Mouse (Mus musculus): Measurements from ENCODE around the gene Ccdc157. TPM values are rescaled to one million over a fixed set of nuclear protein-coding genes. Genes with fewer than 3 reads are reported as not detected.
"Not testable (repeated sequence)": the region's sequence is repeated elsewhere in the genome, so short reads cannot be mapped to it uniquely, and the experiment has no call there.

Ccdc157 gene
- polyA plus RNA-seq, 1 experiment from 2014 or later, result 6.9 TPM

- Histone ChIP-seq H3K4me1 (peaks cover 5% of the 10 kb centered on the region; the same call in 1 of the 2 replicates), H3K27ac (replicated peaks) (no peak overlapping the region)
Observed at GRCm38 (mm10) chr11:4193420-4193819, 33.3 kb upstream of the Ccdc157 start.

DNA sequence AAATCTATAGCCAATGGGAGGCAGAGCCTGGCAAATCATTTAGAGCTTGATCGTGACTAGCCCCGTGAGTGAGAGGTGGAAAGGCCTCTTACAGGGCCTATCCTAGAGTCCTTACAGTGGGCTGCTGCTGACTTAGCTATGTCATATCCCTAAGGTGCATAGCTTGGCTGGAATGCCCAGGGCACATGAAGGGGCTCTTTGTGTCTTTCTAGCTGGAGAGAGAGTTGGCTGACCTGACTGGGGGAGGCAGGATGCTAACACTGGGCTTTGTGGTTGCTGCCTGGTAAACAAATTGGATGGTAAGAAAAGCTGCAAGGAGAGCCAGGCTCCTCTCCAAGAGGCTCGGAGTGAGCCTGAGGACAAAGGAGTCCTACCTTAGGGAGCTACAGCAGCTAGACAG is 32.7 kb upstream of the Ccdc157 start:
- Histone ChIP-seq H3K27me3 (ENCODE audit: low read depth, poor library complexity, severe bottlenecking) (peaks cover 5% of the 10 kb centered on the region), H3K36me3 (no peaks in the 10 kb centered on the region), H3K4me3 (no peak overlapping the region), H3K9me3 (replicated peaks) (no peaks in the 10 kb centered on the region), H3K27ac (replicated peaks) (no peak overlapping the region), H3K4me1 (peaks cover 8% of the 10 kb centered on the region)
- WGBS, result 80% methylated on average over 3 of the region's 3 CpGs
- no peak for DNase-seq (ENCODE audit: low spot score)

More at GRCm38 (mm10) chr11:4193420-4193819, 33.3 kb upstream of the Ccdc157 start:
- Histone ChIP-seq H3K36me3 (no peaks in the 10 kb centered on the region), H3K9me3 (replicated peaks) (no peaks in the 10 kb centered on the region), H3K27me3 (ENCODE audit: low read depth, poor library complexity, severe bottlenecking) (no peaks in the 10 kb centered on the region), H3K4me3 (no peak overlapping the region)
- DNase-seq (ENCODE audit: low spot score), result no peak

DNA sequence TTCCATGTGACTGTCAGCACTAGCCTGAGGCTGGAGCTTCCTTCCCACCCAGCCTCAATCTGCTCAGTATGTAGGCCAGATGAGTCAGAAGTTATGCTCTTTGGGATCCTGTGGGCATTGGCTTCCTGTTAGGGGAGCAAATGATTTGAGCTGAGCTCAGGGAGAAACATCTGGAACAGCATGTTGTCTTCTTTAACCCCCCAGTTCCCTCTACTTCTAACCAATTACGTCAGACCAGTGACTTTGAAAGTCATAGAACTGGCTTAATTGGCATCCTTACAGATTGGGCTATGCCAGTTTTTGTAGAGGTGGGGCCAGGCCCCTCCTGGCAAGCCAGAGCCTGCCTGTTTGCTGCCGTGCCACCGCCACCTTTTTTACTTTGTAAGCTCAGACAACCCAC is 30.6 kb upstream of the Ccdc157 start:
- H3K9me3 ChIP-seq (replicated peaks), result no peaks in the 10 kb centered on the region
- WGBS, result 81% methylated on average over 3 of the region's 3 CpGs
- no peak overlapping the region for H3K27ac ChIP-seq (replicated peaks)
- no peak for DNase-seq (ENCODE audit: low spot score)
- H3K4me1 ChIP-seq, result peaks cover 21% of the 10 kb centered on the region
- peaks cover 11% of the 10 kb centered on the region for H3K27me3 ChIP-seq (ENCODE audit: low read depth, poor library complexity, severe bottlenecking)
- H3K36me3 ChIP-seq, result no peaks in the 10 kb centered on the region
- H3K4me3 ChIP-seq, result no peak overlapping the region

DNA sequence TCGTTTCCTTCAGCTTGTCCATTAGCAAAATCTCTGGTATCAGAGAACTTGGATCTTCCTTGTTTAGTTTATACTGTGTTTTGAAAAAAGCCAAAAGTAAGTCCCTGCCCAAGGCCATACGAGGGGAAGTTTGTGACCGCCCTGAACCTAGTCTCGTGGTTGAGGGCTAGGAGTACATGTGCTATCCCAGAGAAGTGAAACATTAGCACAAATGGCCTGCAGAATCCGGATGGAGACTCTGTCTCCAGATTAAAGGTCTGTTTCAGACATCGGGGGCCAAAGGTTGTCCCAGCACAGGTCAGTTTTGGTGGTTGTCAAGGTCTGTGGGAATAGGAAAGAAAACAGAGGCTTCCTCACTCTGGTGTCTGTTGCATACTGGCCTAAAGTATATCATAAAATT is 29.1 kb upstream of the Ccdc157 start:
- H3K4me3 ChIP-seq, result no peak overlapping the region
- H3K4me1 ChIP-seq, result peaks cover 21% of the 10 kb centered on the region
- DNase-seq (ENCODE audit: low spot score), result no peak
- H3K36me3 ChIP-seq, result no peaks in the 10 kb centered on the region
- 87% methylated on average over 6 of the region's 6 CpGs for WGBS
- H3K27ac ChIP-seq (replicated peaks), result no peak overlapping the region
- H3K27me3 ChIP-seq (ENCODE audit: low read depth, poor library complexity, severe bottlenecking), result peaks cover 11% of the 10 kb centered on the region
- no peaks in the 10 kb centered on the region for H3K9me3 ChIP-seq (replicated peaks)

DNA sequence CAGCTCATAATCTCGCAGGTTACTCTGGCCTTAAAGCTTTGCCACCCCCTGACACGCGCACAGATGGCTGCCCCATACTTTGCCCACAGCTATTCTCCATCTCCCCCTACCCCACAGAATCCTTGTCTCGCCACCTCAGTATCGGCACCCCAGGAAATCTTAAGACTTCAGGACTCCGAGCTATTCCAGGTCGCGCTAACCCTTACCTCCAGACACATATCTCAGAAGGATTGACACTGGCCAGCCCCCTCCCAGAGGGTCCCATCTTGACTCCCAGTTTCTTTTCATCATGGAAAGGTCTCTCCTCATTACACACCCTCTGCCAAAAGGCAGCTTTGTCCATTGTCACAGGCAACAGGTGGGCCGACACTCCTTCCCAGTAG is 27.2 kb upstream of the Ccdc157 start:
- Histone ChIP-seq H3K36me3 (peaks cover 17% of the 10 kb centered on the region), H3K27ac (replicated peaks) (peak overlapping the region; percentile 84), H3K27me3 (ENCODE audit: low read depth, poor library complexity, severe bottlenecking) (peaks cover 11% of the 10 kb centered on the region), H3K4me1 (peaks cover 21% of the 10 kb centered on the region), H3K4me3 (peak overlapping the region; percentile 91), H3K9me3 (replicated peaks) (no peaks in the 10 kb centered on the region)
- 22% methylated on average over 9 of the region's 9 CpGs for WGBS
- no peak for DNase-seq (ENCODE audit: low spot score)

- Histone ChIP-seq H3K27me3 (ENCODE audit: low read depth, poor library complexity, severe bottlenecking) (peaks cover 11% of the 10 kb centered on the region), H3K36me3 (peaks cover 23% of the 10 kb centered on the region), H3K27ac (replicated peaks) (peak within 1 kb of the TSS; percentile 84), H3K4me3 (peak within 1 kb of the TSS; percentile 91), H3K4me1 (peaks cover 21% of the 10 kb centered on the region), H3K9me3 (replicated peaks) (no peaks in the 10 kb centered on the region)
- peak; percentile 98 for DNase-seq (ENCODE audit: low spot score)
- WGBS, result under 1% methylated on average over 71 of the region's 71 CpGs
Observed at GRCm38 (mm10) chr11:4186486-4187317, 26.6 kb upstream of the Ccdc157 start, which contains the start of gene Tbc1d10a. Gene Tbc1d10a (plus strand): TSS chr11:4186789.

- H3K9me3 ChIP-seq (replicated peaks); H3K27ac ChIP-seq (replicated peaks); H3K4me3 ChIP-seq; DNase-seq (ENCODE audit: low spot score): not testable (repeated sequence)
- Histone ChIP-seq H3K36me3 (peaks cover 36% of the 10 kb centered on the region), H3K4me1 (peaks cover 21% of the 10 kb centered on the region), H3K27me3 (ENCODE audit: low read depth, poor library complexity, severe bottlenecking) (peaks cover 11% of the 10 kb centered on the region)
- 89% methylated on average over 6 of the region's 6 CpGs for WGBS
Observed at GRCm38 (mm10) chr11:4185480-4185879, 25.4 kb upstream of the Ccdc157 start.

GRCm38 (mm10) chr11:4184251-4184952 is 24.3 kb upstream of the Ccdc157 start:
- H3K9me3 ChIP-seq (replicated peaks), result no peaks in the 10 kb centered on the region
- H3K4me1 ChIP-seq, result peaks cover 16% of the 10 kb centered on the region
- peaks cover 46% of the 10 kb centered on the region for H3K36me3 ChIP-seq
- H3K4me3 ChIP-seq, result no peak overlapping the region
- DNase-seq (ENCODE audit: low spot score), result no peak
- peaks cover 11% of the 10 kb centered on the region for H3K27me3 ChIP-seq (ENCODE audit: low read depth, poor library complexity, severe bottlenecking)
- 77% methylated on average over 4 of the region's 4 CpGs for WGBS
- H3K27ac ChIP-seq (replicated peaks), result no peak overlapping the region

- Histone ChIP-seq H3K4me1 (peaks cover 16% of the 10 kb centered on the region), H3K4me3 (no peak overlapping the region), H3K36me3 (peaks cover 55% of the 10 kb centered on the region), H3K9me3 (replicated peaks) (no peaks in the 10 kb centered on the region), H3K27me3 (ENCODE audit: low read depth, poor library complexity, severe bottlenecking) (peaks cover 11% of the 10 kb centered on the region), H3K27ac (replicated peaks) (no peak overlapping the region)
- no peak for DNase-seq (ENCODE audit: low spot score)
Observed at GRCm38 (mm10) chr11:4183511-4183910, 23.4 kb upstream of the Ccdc157 start.

DNA sequence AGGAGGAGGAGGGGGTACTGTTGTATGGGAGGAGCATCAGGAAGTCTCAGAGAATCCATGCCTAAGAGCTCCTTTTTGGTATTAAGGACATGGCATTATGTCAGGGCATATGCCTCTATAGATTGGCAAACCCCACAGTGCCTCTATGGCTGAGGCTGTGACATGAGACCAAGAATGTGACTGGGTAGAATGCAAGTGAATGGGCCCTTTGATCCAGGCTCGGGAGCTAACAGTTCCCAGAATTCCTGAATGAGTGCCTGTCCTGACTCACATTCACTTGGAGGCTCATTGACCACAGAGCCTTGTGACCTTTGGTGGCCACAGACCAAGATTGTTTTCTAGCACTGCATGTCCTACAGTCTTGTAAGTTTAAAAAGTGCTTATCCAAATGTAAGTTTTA is 22.0 kb upstream of the Ccdc157 start:
- H3K4me1 ChIP-seq, result peaks cover 6% of the 10 kb centered on the region
- WGBS, result 33% methylated on average over 1 of the region's 1 CpGs
- H3K4me3 ChIP-seq, result no peak overlapping the region
- H3K27me3 ChIP-seq (ENCODE audit: low read depth, poor library complexity, severe bottlenecking), result no peaks in the 10 kb centered on the region
- H3K9me3 ChIP-seq (replicated peaks), result no peaks in the 10 kb centered on the region
- H3K27ac ChIP-seq (replicated peaks), result no peak overlapping the region
- no peak for DNase-seq (ENCODE audit: low spot score)
- H3K36me3 ChIP-seq, result peaks cover 70% of the 10 kb centered on the region

- H3K27ac ChIP-seq (replicated peaks), result no peak overlapping the region
- no peaks in the 10 kb centered on the region for H3K27me3 ChIP-seq (ENCODE audit: low read depth, poor library complexity, severe bottlenecking)
- no peaks in the 10 kb centered on the region for H3K9me3 ChIP-seq (replicated peaks)
- DNase-seq (ENCODE audit: low spot score), result no peak
- H3K4me1 ChIP-seq, result no peaks in the 10 kb centered on the region
- peaks cover 100% of the 10 kb centered on the region for H3K36me3 ChIP-seq
- 90% methylated on average over 4 of the region's 4 CpGs for WGBS
- no peak overlapping the region for H3K4me3 ChIP-seq
Observed at GRCm38 (mm10) chr11:4177716-4178115, 17.6 kb upstream of the Ccdc157 start.

GRCm38 (mm10) chr11:4174586-4174985 is 14.5 kb upstream of the Ccdc157 start:
- 88% methylated on average over 5 of the region's 5 CpGs for WGBS
- no peak for DNase-seq (ENCODE audit: low spot score)

GRCm38 (mm10) chr11:4166467-4167090 is 6.5 kb upstream of the Ccdc157 start:
- no peaks in the 10 kb centered on the region for H3K27me3 ChIP-seq (ENCODE audit: low read depth, poor library complexity, severe bottlenecking)
- no peaks in the 10 kb centered on the region for H3K9me3 ChIP-seq (replicated peaks)
- H3K27ac ChIP-seq (replicated peaks), result no peak overlapping the region
- peaks cover 14% of the 10 kb centered on the region for H3K4me1 ChIP-seq
- H3K36me3 ChIP-seq, result peaks cover 99% of the 10 kb centered on the region
- H3K4me3 ChIP-seq, result no peak overlapping the region
- DNase-seq (ENCODE audit: low spot score), result no peak
- 93% methylated on average over 7 of the region's 7 CpGs for WGBS

More at GRCm38 (mm10) chr11:4174586-4174985, 14.5 kb upstream of the Ccdc157 start:
- no peaks in the 10 kb centered on the region for H3K27me3 ChIP-seq (ENCODE audit: low read depth, poor library complexity, severe bottlenecking)
- no peaks in the 10 kb centered on the region for H3K4me1 ChIP-seq
- peaks cover 100% of the 10 kb centered on the region for H3K36me3 ChIP-seq
- no peak overlapping the region for H3K27ac ChIP-seq (replicated peaks)
- no peaks in the 10 kb centered on the region for H3K9me3 ChIP-seq (replicated peaks)
- no peak overlapping the region for H3K4me3 ChIP-seq

Data from midbrain, embryonic 10.5 days (tissue).